Mouse (Mus musculus): ENCODE results near the gene Myo5c.

Myo5c gene

DNA sequence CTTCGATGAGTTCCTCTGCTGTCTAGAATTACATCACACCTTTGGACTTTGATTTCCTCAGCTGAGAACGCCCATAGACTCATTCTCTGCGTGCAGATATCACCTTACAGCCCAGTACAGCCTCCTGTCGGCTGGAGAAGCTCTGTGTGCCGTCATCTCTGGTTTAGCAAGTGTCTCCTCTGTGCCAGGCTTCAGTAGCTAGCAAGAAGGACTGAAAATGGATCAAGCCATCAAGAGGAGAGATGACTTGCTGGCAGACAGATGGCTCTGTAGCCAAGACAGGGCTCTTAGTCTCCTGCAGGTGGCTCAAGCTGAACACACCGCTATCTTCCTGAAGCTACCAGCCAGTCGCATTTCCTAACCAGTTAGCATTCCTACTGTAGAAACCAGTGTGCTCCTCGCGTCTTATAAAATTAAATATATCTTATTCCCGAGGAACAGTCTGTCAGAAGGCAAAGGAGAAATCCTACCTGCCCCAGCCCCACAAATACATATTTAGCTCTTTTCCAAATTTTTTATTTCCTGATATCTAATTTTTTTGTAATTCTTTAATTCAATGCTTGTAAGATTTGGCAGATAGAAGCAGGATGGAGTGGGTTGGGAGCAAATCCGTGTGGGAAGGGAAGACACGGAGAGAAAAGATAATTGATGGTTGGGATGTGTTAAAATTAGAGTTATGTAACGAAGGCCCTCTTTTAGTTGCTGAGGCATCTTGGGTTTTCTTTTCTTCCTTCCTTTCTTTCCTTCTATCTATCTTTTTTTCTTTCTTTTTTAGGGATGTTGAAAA lies 90.5 kb downstream of the Myo5c start:
- DNase-seq (ENCODE audit: low spot score): no peak

DNA sequence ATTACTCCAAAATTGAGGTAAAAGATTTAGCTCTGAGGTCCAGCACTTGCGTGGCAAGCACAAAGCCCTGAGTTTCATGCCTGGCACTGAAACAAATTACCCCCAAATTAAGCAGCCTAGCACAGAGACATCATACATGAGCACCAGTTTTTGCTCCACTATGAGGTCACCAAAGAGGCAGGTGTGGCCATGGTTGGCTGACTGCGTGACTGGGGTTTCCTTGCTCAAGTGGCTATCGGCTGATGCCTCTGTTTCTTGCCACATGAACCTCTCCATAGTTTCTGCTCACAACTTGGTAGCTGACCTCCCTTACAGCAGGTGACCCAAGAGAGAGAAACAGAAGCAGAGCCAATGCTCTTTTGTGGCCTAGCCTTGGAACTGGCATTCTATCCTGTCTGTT lies 96.2 kb downstream of the Myo5c start:
- DNase-seq (ENCODE audit: low spot score): no peak

DNA sequence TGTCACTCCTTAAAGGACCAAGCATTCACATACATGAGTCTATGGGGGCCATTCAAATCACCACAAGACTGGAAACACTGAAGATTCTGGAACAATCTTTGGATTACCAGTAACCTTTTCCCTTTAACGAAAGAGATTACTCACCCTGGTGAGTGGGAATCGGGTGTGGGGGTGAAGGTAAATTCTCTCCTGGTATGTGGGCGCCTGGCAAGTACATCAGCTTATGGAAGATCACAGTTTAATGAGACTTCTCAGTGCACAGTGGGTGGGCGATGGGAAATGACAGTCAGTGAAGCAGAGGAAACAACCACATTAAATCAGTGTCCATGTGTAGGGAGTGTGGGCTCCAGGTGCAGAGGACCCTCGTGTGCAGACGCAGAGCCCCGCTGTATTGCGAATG lies 99.0 kb downstream of the Myo5c start:
- no peak for DNase-seq (ENCODE audit: low spot score)

DNA sequence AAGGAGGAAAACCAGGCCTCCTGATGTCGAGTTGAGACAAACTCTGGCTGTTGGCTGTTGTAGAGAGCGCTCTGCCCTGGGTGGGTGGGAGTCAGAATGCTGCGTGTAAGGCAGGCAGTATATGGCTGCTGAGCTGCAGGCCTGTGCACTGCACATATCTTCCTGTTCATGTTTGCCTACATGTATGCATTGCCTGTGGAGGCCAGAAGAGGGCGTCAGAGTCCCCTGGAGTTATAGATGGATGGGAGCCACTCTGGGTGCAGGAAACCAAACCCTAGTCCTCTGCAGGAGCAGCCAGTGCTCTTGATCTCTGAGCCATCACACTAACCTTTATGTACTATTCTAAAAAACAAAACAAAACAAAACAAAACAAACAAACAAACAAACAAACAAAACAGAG lies 102.6 kb downstream of the Myo5c start:
- DNase-seq (ENCODE audit: low spot score): no peak

DNA sequence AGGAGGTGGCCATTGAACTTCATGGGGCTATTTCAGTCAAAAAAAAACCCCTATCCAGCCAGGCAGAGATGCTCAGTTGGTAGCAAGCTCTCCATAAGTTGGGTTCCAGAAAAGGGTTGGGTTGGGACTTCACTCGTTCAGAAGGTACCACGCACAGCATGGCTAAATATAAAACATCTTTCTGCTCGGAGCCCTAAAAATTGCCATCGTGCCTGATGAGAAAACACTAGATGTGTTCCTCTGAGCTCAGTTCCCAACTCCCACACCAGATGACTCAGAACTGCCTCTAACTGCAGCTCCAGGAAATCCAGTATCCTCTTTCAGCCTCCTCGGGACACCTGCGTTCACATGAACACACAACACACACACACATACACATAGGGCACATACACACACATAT lies 106.2 kb downstream of the Myo5c start:
- no peak for DNase-seq (ENCODE audit: low spot score)

DNA sequence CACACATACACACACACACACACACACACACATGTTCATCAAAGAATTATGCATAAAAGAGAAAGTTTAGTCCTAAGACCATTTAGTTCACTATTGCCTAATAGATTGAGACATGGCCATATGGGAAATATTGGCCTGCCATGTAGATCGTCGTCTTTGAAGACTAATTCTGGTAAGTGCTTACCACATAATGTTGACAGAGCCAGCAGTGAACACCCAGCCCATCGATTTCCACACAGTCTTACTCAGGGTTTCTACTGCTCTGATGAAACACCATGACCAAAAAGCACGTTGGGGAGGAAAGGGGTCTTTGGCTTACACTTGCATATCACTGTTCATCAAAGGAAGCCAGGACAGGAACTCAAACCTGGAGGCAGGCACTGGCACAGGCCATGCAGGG lies 110.6 kb downstream of the Myo5c start:
- DNase-seq (ENCODE audit: low spot score): no peak

DNA sequence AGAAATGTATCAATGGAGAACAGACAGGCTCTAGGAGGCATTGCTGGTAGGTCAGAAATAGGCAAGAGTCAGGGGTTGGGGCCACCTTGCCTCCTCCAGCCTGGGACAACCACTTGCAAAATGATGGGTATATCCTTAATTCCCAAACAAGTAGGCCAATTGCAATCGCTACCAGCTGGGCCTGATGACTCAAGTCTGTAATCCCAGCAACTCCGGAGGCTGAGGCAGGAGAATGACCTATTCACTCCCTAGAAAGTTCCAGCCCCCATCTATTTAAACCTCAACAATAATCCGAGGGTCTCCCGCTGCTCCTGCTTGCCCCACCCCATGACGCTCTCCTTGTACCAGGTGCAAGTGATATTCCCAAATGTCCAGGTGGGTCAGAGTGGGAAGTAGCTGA lies 115.6 kb downstream of the Myo5c start, which contains the start of gene Bcl2l10:
Bcl2l10 (plus strand) TSS at position 301 of the 400 bp plus-strand sequence.
- no peak for DNase-seq (ENCODE audit: low spot score)

DNA sequence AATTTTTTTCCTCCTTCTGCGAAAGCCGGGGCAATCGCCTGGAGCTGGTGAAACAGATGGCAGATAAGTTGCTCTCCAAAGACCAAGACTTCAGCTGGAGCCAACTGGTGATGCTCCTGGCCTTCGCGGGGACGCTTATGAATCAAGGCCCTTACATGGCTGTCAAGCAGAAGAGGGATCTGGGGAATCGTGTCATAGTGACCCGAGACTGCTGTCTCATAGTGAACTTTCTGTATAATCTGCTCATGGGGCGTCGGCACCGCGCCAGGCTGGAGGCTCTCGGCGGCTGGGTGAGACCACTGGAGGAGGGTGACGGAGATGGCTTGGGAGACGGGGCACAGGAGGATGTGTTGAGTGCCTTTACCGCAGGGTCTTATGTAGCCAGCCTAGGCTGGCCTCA lies 116.2 kb downstream of the Myo5c start:
- no peak for DNase-seq (ENCODE audit: low spot score)

DNA sequence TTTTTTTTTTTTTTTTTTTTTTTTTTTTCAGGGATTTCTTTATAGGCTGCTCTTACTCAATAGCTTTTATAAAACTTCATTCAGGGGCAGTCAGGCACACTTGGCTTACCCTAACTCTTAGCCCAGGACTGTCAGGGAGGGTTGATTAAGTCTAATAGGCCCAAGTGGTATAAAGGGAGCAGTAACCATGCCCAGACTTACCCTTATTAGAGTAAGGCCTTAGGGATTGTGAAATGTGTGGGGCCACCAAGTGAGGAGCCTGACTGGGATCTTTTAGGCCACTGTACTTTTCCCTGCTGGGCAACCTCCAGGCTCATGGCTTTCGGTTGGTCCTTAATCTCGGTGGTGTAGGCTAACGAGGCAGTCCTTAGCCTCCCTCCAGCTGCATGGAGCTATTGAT lies 116.8 kb downstream of the Myo5c start:
- DNase-seq (ENCODE audit: low spot score): no peak

DNA sequence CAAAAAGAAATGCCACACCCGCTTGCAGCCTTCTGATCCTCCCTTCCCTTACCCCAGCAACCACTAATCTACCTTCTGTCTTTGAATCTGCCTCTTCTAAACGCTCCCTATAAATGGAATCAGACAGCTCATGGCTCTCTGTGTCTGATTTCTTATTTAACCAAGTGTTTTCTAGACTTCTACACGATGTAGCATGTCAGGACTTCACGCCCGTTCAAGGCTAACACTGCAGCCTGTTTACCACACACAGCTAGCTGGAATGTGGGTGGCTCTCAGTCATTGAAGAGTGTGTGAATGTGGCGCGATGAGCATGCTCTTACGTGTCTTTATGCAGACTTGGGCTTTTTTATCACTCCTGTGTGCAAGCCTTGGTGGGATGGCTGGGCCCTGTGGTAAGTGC lies 121.3 kb downstream of the Myo5c start:
- no peak for DNase-seq (ENCODE audit: low spot score)

Data from layer of hippocampus, adult 9-10 months (tissue).